Mouse (Mus musculus) intestine, embryonic 14.5 days (tissue): ENCODE measurements around the gene Nme2. TPM values are rescaled to one million over a fixed set of nuclear protein-coding genes. Genes with fewer than 3 reads are reported as not detected.

Source experiments
- ATAC-seq: fragments of 200-750 bp; cut with Nextera tagmentation; replicated peaks from 2 replicates; pipeline ENCODE4 v1.8.0; 2017; ENCODE audit warnings: low read depth, moderate number of reproducible peaks, moderate TSS enrichment, moderate library complexity; ENCODE audit not compliant: low FRiP score, low TSS enrichment
- DNase-seq: peaks from one replicate; pipeline ENCODE4 v3.0.0-alpha.2; 2018; ENCODE audit warnings: low spot score
- H3K27ac ChIP-seq: fragments of 300-500 bp; sonication (generic); 2 replicates; pipeline ENCODE4 v1.5.1; 2014; ENCODE audit warnings: low read depth, mild to moderate bottlenecking, control low read depth
- H3K27me3 ChIP-seq: fragments of 300-500 bp; sonication (generic); replicated peaks from 2 replicates; pipeline ENCODE4 v1.6.1; 2014; ENCODE audit warnings: low read length, control low read depth; ENCODE audit not compliant: control insufficient read depth, insufficient read depth
- H3K36me3 ChIP-seq: fragments of 300-500 bp; sonication (generic); 2 replicates; pipeline ENCODE4 v1.6.1; 2014; ENCODE audit warnings: low read length, control low read depth; ENCODE audit not compliant: control insufficient read depth, insufficient read depth
- H3K4me1 ChIP-seq: fragments of 300-500 bp; sonication (generic); replicated peaks from 2 replicates; pipeline ENCODE4 v1.6.1; 2014; ENCODE audit warnings: low read length, control low read depth, mixed read lengths; ENCODE audit not compliant: control insufficient read depth, insufficient read depth
- H3K4me2 ChIP-seq: fragments of 300-500 bp; sonication (generic); 2 replicates; pipeline ENCODE4 v1.6.1; 2014; ENCODE audit warnings: low read length
- H3K4me3 ChIP-seq: fragments of 300-500 bp; sonication (generic); 2 replicates; pipeline ENCODE4 v1.5.1; 2014; ENCODE audit warnings: low read depth, low read length, control low read depth, mixed read lengths
- H3K9ac ChIP-seq: fragments of 300-500 bp; sonication (generic); 2 replicates; pipeline ENCODE4 v1.6.1; 2014; ENCODE audit warnings: mild to moderate bottlenecking, low read length
- H3K9me3 ChIP-seq: fragments of 300-500 bp; sonication (generic); 2 replicates; pipeline ENCODE4 v1.6.1; 2016; ENCODE audit warnings: low read length, control low read depth; ENCODE audit not compliant: control insufficient read depth
- WGBS: fragments of 180-500 bp; shearing (Covaris S2); extraction: QIAGEN DNeasy Blood & Tissue Kit; methylation state at CpG from one replicate; pipeline ENCODE4 v1.1.7; 2014; 5-methylcytosine and 5-hydroxymethylcytosine counted together
- polyA plus RNA-seq: library from polyadenylated mRNA; unstranded; fragments of >200 nt; fragmentation: Nextera tagmentation; extraction: Ambion mirVana; gene quantifications from 2 replicates; pipeline ENCODE4 v1.2.1, GENCODE M21; 2014

The Nme2 gene
- polyA plus RNA-seq = 270 and 272 TPM in 2 replicates

DNA sequence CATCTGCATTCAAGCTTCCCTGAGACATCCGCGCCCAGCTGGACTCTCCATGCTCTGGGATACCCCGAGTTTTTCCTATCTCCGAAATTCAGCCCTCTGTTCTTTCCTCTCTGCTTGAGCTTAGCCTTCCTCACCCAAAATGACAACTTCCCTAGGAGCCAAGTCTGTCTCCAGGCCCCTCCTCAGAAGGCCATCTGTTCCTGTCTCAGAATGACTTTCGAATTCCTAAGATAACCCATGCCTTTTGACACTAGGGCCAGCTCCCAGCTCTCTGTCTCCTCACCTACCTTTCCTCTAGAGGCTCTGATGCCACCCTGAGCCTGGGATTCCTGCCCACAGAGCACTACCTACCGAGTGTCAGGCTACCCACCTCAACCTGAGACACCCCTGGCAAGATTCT is at the start of gene Nme2:
Gene Nme2, minus strand, starts transcription at position 101 of the 400 bp plus-strand sequence.
- Histone ChIP-seq H3K27ac (peak within 1 kb of the TSS; percentile 90), H3K36me3 (peaks cover 63% of the 10 kb centered on the region), H3K4me2 (peak within 1 kb of the TSS; percentile 78), H3K9me3 (no peaks in the 10 kb centered on the region), H3K4me3 (peak within 1 kb of the TSS; percentile 61), H3K4me1 (peaks cover 21% of the 10 kb centered on the region), H3K9ac (peak within 1 kb of the TSS; percentile 72), H3K27me3 (no peaks in the 10 kb centered on the region)
- ATAC-seq (peak; percentile 26), DNase-seq (no peak)
- WGBS = 1% methylated on average over 6 of the region's 6 CpGs

GRCm38 (mm10) chr11:94003346-94003745 is 47.3 kb upstream of the Nme2 start:
- no peaks in the 10 kb centered on the region for H3K36me3 ChIP-seq
- DNase-seq (no peak), ATAC-seq (no peak)
- H3K27me3 ChIP-seq = no peaks in the 10 kb centered on the region
- H3K9ac ChIP-seq = no peak overlapping the region
- H3K4me3 ChIP-seq = no peak overlapping the region
- 93% methylated on average over 2 of the region's 2 CpGs for WGBS
- no peak overlapping the region for H3K27ac ChIP-seq
- H3K4me2 ChIP-seq = no peak overlapping the region
- no peaks in the 10 kb centered on the region for H3K9me3 ChIP-seq
- no peaks in the 10 kb centered on the region; the same call in 1 of the 2 replicates for H3K4me1 ChIP-seq

DNA sequence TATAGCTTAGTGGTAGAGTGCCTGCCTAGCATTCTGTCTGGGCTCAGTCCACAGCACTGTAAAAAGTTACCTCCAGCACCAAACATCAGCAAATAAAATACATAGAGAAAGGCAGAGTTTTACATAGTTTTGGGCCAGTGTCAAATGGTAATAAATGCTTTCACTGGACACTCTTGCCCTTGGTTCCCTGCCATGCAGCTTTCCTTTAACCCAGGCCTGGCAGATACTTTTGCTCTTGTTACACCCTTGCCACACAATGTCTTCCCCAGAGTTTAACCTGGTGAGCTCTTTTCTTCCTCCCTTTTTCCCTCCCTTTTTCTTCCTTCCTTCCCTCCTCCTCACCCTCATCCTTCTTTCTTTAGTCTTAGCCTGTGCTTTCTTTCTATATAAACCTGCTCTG is 43.2 kb upstream of the Nme2 start:
- Histone ChIP-seq H3K27ac (no peak overlapping the region), H3K9me3 (no peaks in the 10 kb centered on the region), H3K9ac (no peak overlapping the region), H3K27me3 (no peaks in the 10 kb centered on the region), H3K4me2 (no peak overlapping the region), H3K36me3 (no peaks in the 10 kb centered on the region), H3K4me1 (peaks cover 16% of the 10 kb centered on the region), H3K4me3 (no peak overlapping the region)
- no peak for DNase-seq
- ATAC-seq = no peak

GRCm38 (mm10) chr11:93997141-93997775 is 41.2 kb upstream of the Nme2 start:
- Histone ChIP-seq H3K36me3 (no peaks in the 10 kb centered on the region), H3K4me1 (peaks cover 16% of the 10 kb centered on the region), H3K9me3 (no peaks in the 10 kb centered on the region), H3K27ac (no peak overlapping the region), H3K4me3 (peak overlapping the region; percentile 95), H3K9ac (peak overlapping the region; percentile 81; the same call in 1 of the 2 replicates), H3K4me2 (peak overlapping the region; percentile 72), H3K27me3 (no peaks in the 10 kb centered on the region)
- DNase-seq (peak; percentile 58), ATAC-seq (0 out of 2 replicates have a peak, but pooled peaks have one; percentile 12)
- WGBS = 32% methylated on average over 13 of the region's 13 CpGs

GRCm38 (mm10) chr11:93996306-93997140 is 40.5 kb upstream of the Nme2 start:
- no peak; the same call in 1 of the 2 replicates for ATAC-seq
- H3K27ac ChIP-seq = peak overlapping the region; percentile 94
- WGBS = under 1% methylated on average over 57 of the region's 58 CpGs
- H3K4me1 ChIP-seq = peaks cover 16% of the 10 kb centered on the region
- peak overlapping the region; percentile 72 for H3K4me2 ChIP-seq
- no peaks in the 10 kb centered on the region for H3K9me3 ChIP-seq
- no peaks in the 10 kb centered on the region for H3K36me3 ChIP-seq
- peak overlapping the region; percentile 81 for H3K9ac ChIP-seq
- DNase-seq = peak; percentile 82
- no peaks in the 10 kb centered on the region for H3K27me3 ChIP-seq
- peak overlapping the region; percentile 95 for H3K4me3 ChIP-seq

DNA sequence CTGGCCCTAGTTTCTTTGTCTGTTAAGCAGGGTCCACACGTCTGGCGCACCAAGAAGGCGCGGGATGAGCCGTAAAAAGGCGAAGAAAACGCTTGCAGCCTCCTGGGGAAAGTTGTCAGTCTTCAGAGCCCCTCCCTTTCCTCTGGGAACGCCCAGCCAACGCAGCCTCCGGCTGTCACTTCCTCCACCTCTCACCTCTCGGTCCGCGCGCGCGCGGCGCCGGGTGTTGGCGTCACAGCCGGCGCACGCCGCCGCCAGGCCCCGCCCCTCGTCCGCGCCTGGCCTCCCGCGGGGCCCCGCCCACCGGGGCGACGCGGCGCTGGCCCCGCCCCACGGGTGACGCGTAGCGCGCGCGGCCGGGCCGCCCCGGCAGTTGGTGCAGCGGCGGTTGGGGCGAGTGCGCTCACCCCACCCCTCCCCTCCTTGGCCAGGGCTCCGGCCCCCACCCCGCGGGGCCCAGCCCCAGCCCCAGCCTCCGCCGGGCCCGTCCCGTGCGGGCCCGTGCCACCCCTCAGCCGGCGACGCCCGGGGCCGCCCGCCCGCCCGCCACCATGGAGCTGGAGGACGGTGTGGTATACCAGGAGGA is 39.8 kb upstream of the Nme2 start, which contains the start of gene Spag9:
Gene Spag9, plus strand, starts transcription at position 372 of the 586 bp plus-strand sequence.
- peak within 1 kb of the TSS; percentile 81 for H3K9ac ChIP-seq
- peaks cover 16% of the 10 kb centered on the region for H3K4me1 ChIP-seq
- H3K4me3 ChIP-seq = peak within 1 kb of the TSS; percentile 95
- peak within 1 kb of the TSS; percentile 94 for H3K27ac ChIP-seq
- under 1% methylated on average over 64 of the region's 70 CpGs for WGBS
- H3K9me3 ChIP-seq = no peaks in the 10 kb centered on the region
- DNase-seq = peak; percentile 94
- H3K36me3 ChIP-seq = no peaks in the 10 kb centered on the region
- no peaks in the 10 kb centered on the region for H3K27me3 ChIP-seq
- ATAC-seq = peak; percentile 90
- H3K4me2 ChIP-seq = peak within 1 kb of the TSS; percentile 90

DNA sequence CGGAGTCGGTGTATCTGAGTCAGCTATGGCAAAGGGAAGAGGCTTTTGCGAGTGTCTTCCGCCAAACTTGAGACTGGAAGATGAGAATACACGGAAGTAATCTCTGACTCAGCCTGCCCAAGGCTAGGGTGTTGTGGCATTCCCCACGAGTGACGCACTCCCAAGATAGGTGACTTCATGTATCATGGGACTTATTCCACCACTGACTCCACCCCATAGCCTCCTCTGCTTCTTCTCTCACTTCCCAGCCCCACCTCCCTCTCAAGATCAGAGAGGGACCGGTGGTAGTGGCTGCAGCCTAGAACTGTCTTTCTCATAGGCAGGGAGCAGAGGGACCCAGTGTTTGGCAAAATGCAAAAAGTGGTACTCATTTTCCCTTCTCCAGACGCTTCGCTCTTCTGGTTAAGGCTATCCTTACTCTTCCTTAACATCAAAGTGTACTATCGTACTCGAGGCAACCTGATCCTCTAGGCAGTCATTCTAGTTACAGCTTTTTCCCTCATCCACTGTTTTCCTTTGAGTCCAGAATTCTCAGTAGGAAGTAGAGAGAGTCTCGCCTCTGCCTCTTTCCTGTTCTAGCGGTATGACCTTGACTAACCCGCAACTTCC is 39.2 kb upstream of the Nme2 start:
- DNase-seq = peak; percentile 75
- no peaks in the 10 kb centered on the region for H3K9me3 ChIP-seq
- peak overlapping the region; percentile 90 for H3K4me2 ChIP-seq
- no peaks in the 10 kb centered on the region for H3K36me3 ChIP-seq
- peak overlapping the region; percentile 95 for H3K4me3 ChIP-seq
- H3K9ac ChIP-seq = peak overlapping the region; percentile 81
- peak overlapping the region; percentile 94 for H3K27ac ChIP-seq
- H3K27me3 ChIP-seq = no peaks in the 10 kb centered on the region
- H3K4me1 ChIP-seq = peaks cover 16% of the 10 kb centered on the region
- peak; percentile 82 for ATAC-seq
- 2% methylated on average over 15 of the region's 15 CpGs for WGBS

DNA sequence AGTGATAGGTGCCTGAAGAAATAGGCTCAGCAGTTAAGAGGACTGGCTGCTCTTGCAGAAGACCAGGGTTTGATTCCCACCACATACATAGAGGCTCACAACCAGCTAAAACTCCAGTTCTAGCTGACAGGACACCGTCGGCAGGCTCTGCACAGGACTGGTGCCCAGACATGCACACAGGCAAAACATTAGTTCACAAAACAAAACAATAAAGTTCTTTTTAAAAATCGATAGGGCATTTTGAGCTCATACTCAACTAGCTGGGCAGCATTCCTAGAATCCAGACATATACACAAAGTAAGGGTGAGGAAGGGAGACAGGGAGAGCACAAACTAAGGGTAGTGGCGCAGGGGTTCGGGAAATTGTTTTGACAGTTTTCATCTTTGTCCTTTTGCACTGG is 38.5 kb upstream of the Nme2 start:
- Histone ChIP-seq H3K27ac (peak overlapping the region; percentile 94), H3K4me3 (peak overlapping the region; percentile 95), H3K27me3 (no peaks in the 10 kb centered on the region), H3K4me1 (peaks cover 16% of the 10 kb centered on the region), H3K4me2 (peak overlapping the region; percentile 90), H3K9ac (peak overlapping the region; percentile 81), H3K9me3 (no peaks in the 10 kb centered on the region), H3K36me3 (no peaks in the 10 kb centered on the region)
- DNase-seq = no peak
- ATAC-seq = no peak
- 63% methylated on average over 5 of the region's 5 CpGs for WGBS
